Mouse (Mus musculus) intestine, embryonic 14.5 days (tissue): Measurements from ENCODE around the gene St6galnac3. TPM values are rescaled to one million over a fixed set of nuclear protein-coding genes. Genes with fewer than 3 reads are reported as not detected.

Source experiments
- ATAC-seq: fragments of 200-750 bp; cut with Nextera tagmentation; replicated peaks from 2 replicates; pipeline ENCODE4 v1.8.0; 2017; ENCODE audit warnings: low read depth, moderate number of reproducible peaks, moderate TSS enrichment, moderate library complexity; ENCODE audit not compliant: low FRiP score, low TSS enrichment
- DNase-seq: peaks from one replicate; pipeline ENCODE4 v3.0.0-alpha.2; 2018; ENCODE audit warnings: low spot score
- H3K27ac ChIP-seq: fragments of 300-500 bp; sonication (generic); 2 replicates; pipeline ENCODE4 v1.5.1; 2014; ENCODE audit warnings: low read depth, mild to moderate bottlenecking, control low read depth
- H3K27me3 ChIP-seq: fragments of 300-500 bp; sonication (generic); replicated peaks from 2 replicates; pipeline ENCODE4 v1.6.1; 2014; ENCODE audit warnings: low read length, control low read depth; ENCODE audit not compliant: control insufficient read depth, insufficient read depth
- H3K36me3 ChIP-seq: fragments of 300-500 bp; sonication (generic); 2 replicates; pipeline ENCODE4 v1.6.1; 2014; ENCODE audit warnings: low read length, control low read depth; ENCODE audit not compliant: control insufficient read depth, insufficient read depth
- H3K4me1 ChIP-seq: fragments of 300-500 bp; sonication (generic); replicated peaks from 2 replicates; pipeline ENCODE4 v1.6.1; 2014; ENCODE audit warnings: low read length, control low read depth, mixed read lengths; ENCODE audit not compliant: control insufficient read depth, insufficient read depth
- H3K4me2 ChIP-seq: fragments of 300-500 bp; sonication (generic); 2 replicates; pipeline ENCODE4 v1.6.1; 2014; ENCODE audit warnings: low read length
- H3K4me3 ChIP-seq: fragments of 300-500 bp; sonication (generic); 2 replicates; pipeline ENCODE4 v1.5.1; 2014; ENCODE audit warnings: low read depth, low read length, control low read depth, mixed read lengths
- H3K9ac ChIP-seq: fragments of 300-500 bp; sonication (generic); 2 replicates; pipeline ENCODE4 v1.6.1; 2014; ENCODE audit warnings: mild to moderate bottlenecking, low read length
- H3K9me3 ChIP-seq: fragments of 300-500 bp; sonication (generic); 2 replicates; pipeline ENCODE4 v1.6.1; 2016; ENCODE audit warnings: low read length, control low read depth; ENCODE audit not compliant: control insufficient read depth
- WGBS: fragments of 180-500 bp; shearing (Covaris S2); extraction: QIAGEN DNeasy Blood & Tissue Kit; methylation state at CpG from one replicate; pipeline ENCODE4 v1.1.7; 2014; 5-methylcytosine and 5-hydroxymethylcytosine counted together
- polyA plus RNA-seq: library from polyadenylated mRNA; unstranded; fragments of >200 nt; fragmentation: Nextera tagmentation; extraction: Ambion mirVana; gene quantifications from 2 replicates; pipeline ENCODE4 v1.2.1, GENCODE M21; 2014

The St6galnac3 gene
- polyA plus RNA-seq, 1 experiment from 2014 or later, result 45.5 TPM

GRCm38 (mm10) chr3:153248866-153249265 is 476.1 kb downstream of the St6galnac3 start:
- Histone ChIP-seq H3K9ac (no peak overlapping the region), H3K4me2 (no peak overlapping the region), H3K4me3 (no peak overlapping the region), H3K27me3 (no peaks in the 10 kb centered on the region), H3K9me3 (no peaks in the 10 kb centered on the region), H3K4me1 (no peaks in the 10 kb centered on the region), H3K36me3 (no peaks in the 10 kb centered on the region), H3K27ac (no peak overlapping the region)
- DNase-seq (no peak), ATAC-seq (no peak)
- 85% methylated on average over 2 of the region's 2 CpGs for WGBS

- no peak overlapping the region for H3K27ac ChIP-seq
- H3K4me2 ChIP-seq, result no peak overlapping the region
- DNase-seq (no peak), ATAC-seq (no peak)
- H3K36me3 ChIP-seq, result no peaks in the 10 kb centered on the region
- no peaks in the 10 kb centered on the region for H3K4me1 ChIP-seq
- WGBS, result 49% methylated on average over 4 of the region's 4 CpGs
- no peaks in the 10 kb centered on the region for H3K27me3 ChIP-seq
- no peaks in the 10 kb centered on the region for H3K9me3 ChIP-seq
- no peak overlapping the region for H3K4me3 ChIP-seq
- H3K9ac ChIP-seq, result no peak overlapping the region
These were observed 476.9 kb downstream of the St6galnac3 start for GRCm38 (mm10) chr3:153248029-153248428.

GRCm38 (mm10) chr3:153242524-153242923 is 482.4 kb downstream of the St6galnac3 start:
- Histone ChIP-seq H3K9me3 (no peaks in the 10 kb centered on the region), H3K9ac (no peak overlapping the region), H3K27me3 (no peaks in the 10 kb centered on the region), H3K4me3 (no peak overlapping the region), H3K4me2 (no peak overlapping the region), H3K36me3 (no peaks in the 10 kb centered on the region), H3K27ac (no peak overlapping the region), H3K4me1 (no peaks in the 10 kb centered on the region; the same call in 1 of the 2 replicates)
- WGBS, result 55% methylated on average over 5 of the region's 5 CpGs
- DNase-seq, result no peak
- ATAC-seq, result no peak

GRCm38 (mm10) chr3:153241134-153241533 is 483.8 kb downstream of the St6galnac3 start:
- H3K4me2 ChIP-seq, result no peak overlapping the region
- no peak for ATAC-seq

GRCm38 (mm10) chr3:153240366-153240765 is 484.6 kb downstream of the St6galnac3 start:
- H3K36me3 ChIP-seq, result no peaks in the 10 kb centered on the region
- H3K4me2 ChIP-seq, result no peak overlapping the region
- no peak overlapping the region for H3K4me3 ChIP-seq
- no peak for ATAC-seq
- H3K9ac ChIP-seq, result no peak overlapping the region
- no peak for DNase-seq
- no peaks in the 10 kb centered on the region for H3K9me3 ChIP-seq
- WGBS, result 25% methylated on average over 4 of the region's 4 CpGs
- no peak overlapping the region for H3K27ac ChIP-seq
- H3K27me3 ChIP-seq, result no peaks in the 10 kb centered on the region
- H3K4me1 ChIP-seq, result no peaks in the 10 kb centered on the region; the same call in 1 of the 2 replicates

More at GRCm38 (mm10) chr3:153241134-153241533, 483.8 kb downstream of the St6galnac3 start:
- no peaks in the 10 kb centered on the region; the same call in 1 of the 2 replicates for H3K4me1 ChIP-seq
- H3K9ac ChIP-seq, result no peak overlapping the region
- H3K36me3 ChIP-seq, result no peaks in the 10 kb centered on the region
- H3K27ac ChIP-seq, result no peak overlapping the region
- H3K9me3 ChIP-seq, result no peaks in the 10 kb centered on the region
- H3K4me3 ChIP-seq, result no peak overlapping the region
- no peaks in the 10 kb centered on the region for H3K27me3 ChIP-seq
- no peak for DNase-seq
- 81% methylated on average over 4 of the region's 4 CpGs for WGBS

- Histone ChIP-seq H3K9me3 (no peaks in the 10 kb centered on the region), H3K4me1 (no peaks in the 10 kb centered on the region; the same call in 1 of the 2 replicates), H3K27me3 (no peaks in the 10 kb centered on the region), H3K4me3 (no peak overlapping the region), H3K4me2 (no peak overlapping the region), H3K36me3 (no peaks in the 10 kb centered on the region), H3K27ac (no peak overlapping the region), H3K9ac (no peak overlapping the region)
- no peak for DNase-seq
- 88% methylated on average over 10 of the region's 10 CpGs for WGBS
- no peak for ATAC-seq
These were observed 486.6 kb downstream of the St6galnac3 start for GRCm38 (mm10) chr3:153238381-153238780.

- DNase-seq (no peak), ATAC-seq (no peak)
- Histone ChIP-seq H3K27me3 (no peaks in the 10 kb centered on the region), H3K27ac (no peak overlapping the region), H3K4me1 (no peaks in the 10 kb centered on the region; the same call in 1 of the 2 replicates), H3K4me2 (no peak overlapping the region), H3K9me3 (no peaks in the 10 kb centered on the region), H3K36me3 (no peaks in the 10 kb centered on the region), H3K9ac (no peak overlapping the region), H3K4me3 (no peak overlapping the region)
- WGBS, result 89% methylated on average over 9 of the region's 9 CpGs
These were observed 488.7 kb downstream of the St6galnac3 start for GRCm38 (mm10) chr3:153236262-153236661.

GRCm38 (mm10) chr3:153222611-153223402 is 502.2 kb downstream of the St6galnac3 start:
- DNase-seq (no peak), ATAC-seq (peak; percentile 82)
- Histone ChIP-seq H3K36me3 (no peaks in the 10 kb centered on the region), H3K4me2 (no peak overlapping the region), H3K27me3 (no peaks in the 10 kb centered on the region), H3K9me3 (no peaks in the 10 kb centered on the region), H3K4me1 (no peaks in the 10 kb centered on the region), H3K27ac (peak overlapping the region; percentile 44; the same call in 1 of the 2 replicates), H3K4me3 (no peak overlapping the region), H3K9ac (no peak overlapping the region)
- WGBS, result 62% methylated on average over 10 of the region's 10 CpGs

- DNase-seq (no peak), ATAC-seq (no peak)
- Histone ChIP-seq H3K4me3 (no peak overlapping the region), H3K4me1 (no peaks in the 10 kb centered on the region), H3K9me3 (no peaks in the 10 kb centered on the region; the same call in 1 of the 2 replicates), H3K4me2 (no peak overlapping the region), H3K27ac (no peak overlapping the region), H3K27me3 (no peaks in the 10 kb centered on the region), H3K9ac (no peak overlapping the region), H3K36me3 (no peaks in the 10 kb centered on the region)
- WGBS, result 87% methylated on average over 2 of the region's 2 CpGs
These were observed 505.6 kb downstream of the St6galnac3 start for GRCm38 (mm10) chr3:153219391-153219790.
